9 mouse cellular contexts compared by ENCODE assay signal in genomic region chr10:80931695-80932094, GRCm38 (mm10). TPM values are rescaled to one million over a fixed set of nuclear protein-coding genes. Genes with fewer than 3 reads are reported as not detected.
DNase-seq lines count a peak whose midpoint lies in the region; ATAC-seq and TF ChIP-seq lines count a peak whose summit lies in the region.
"Had no signal": no experiment of that assay in that cellular context is flagged by ENCODE, and none has a peak within 500 bp of the region (broad histone marks: within the 10 kb centered on the region; RNA-seq: fewer than 3 reads in every experiment).

No protein-coding gene starts in this region.

- 0 out of 2 replicates have a peak, but pooled peaks cover 2% of the 10 kb centered on the region for H3K36me3 ChIP-seq in spleen, adult 2 months (ENCODE audit: control insufficient read depth, insufficient read depth, low read length)
- no peaks in the 10 kb centered on the region for H3K36me3 ChIP-seq in limb, embryonic 10.5 days
- H3K36me3 ChIP-seq in stomach, embryonic 14.5 days (ENCODE audit: control insufficient read depth, insufficient read depth, low read length), result no peaks in the 10 kb centered on the region

- no peak for TF ChIP-seq CTCF in spleen, adult 2 months (IDR thresholded peaks at IDR 0.05; ENCODE audit: extremely low read depth, insufficient read depth, insufficient read length, insufficient replicate concordance)

- TF ChIP-seq POLR2A in spleen, adult 2 months (IDR thresholded peaks at IDR 0.05; ENCODE audit: low read depth, low read length), result no peak

- H3K9me3 ChIP-seq in limb, embryonic 10.5 days (replicated peaks), result no peaks in the 10 kb centered on the region
- H3K9me3 ChIP-seq in stomach, embryonic 14.5 days (ENCODE audit: control insufficient read depth, low read depth, low read length), result no peaks in the 10 kb centered on the region

- H3K4me2 ChIP-seq in stomach, embryonic 14.5 days (replicated peaks; ENCODE audit: low read depth, low read length), result peak overlapping the region; percentile 94

- H3K9ac ChIP-seq in stomach, embryonic 14.5 days (replicated peaks; ENCODE audit: low read depth, low read length), result no peak overlapping the region; the same call in 1 of the 2 replicates

- WGBS in spleen, adult 2 months, result 18% methylated on average over 26 of the region's 26 CpGs
- under 1% methylated on average over 26 of the region's 26 CpGs for whole genome bisulfite sequencing in limb, embryonic 10.5 days
- 6% methylated on average over 26 of the region's 26 CpGs for WGBS in stomach, embryonic 14.5 days

- H3K4me1 ChIP-seq in spleen, adult 2 months (ENCODE audit: control insufficient read depth, insufficient read depth, insufficient read length), result peaks cover 36% of the 10 kb centered on the region
- H3K4me1 ChIP-seq in limb, embryonic 10.5 days, result peaks cover 83% of the 10 kb centered on the region
- peaks cover 55% of the 10 kb centered on the region for H3K4me1 ChIP-seq in stomach, embryonic 14.5 days (ENCODE audit: control insufficient read depth, insufficient read depth, low read length)

- DNase-seq in cerebellum, postnatal 25 days, result peak; percentile 34 to 58
- no peak for DNase-seq in cerebellum, adult 8-10 months
- no peak for DNase-seq in spleen, adult 2 months (ENCODE audit: low read depth in 1 of 2, low spot score in 2 of 2)
- no peak for DNase-seq in spleen, adult 12 weeks (ENCODE audit: low spot score)
- peak; percentile 50 for DNase-seq in limb, embryonic 10.5 days (ENCODE audit: low spot score)
- DNase-seq in right cerebral cortex, postnatal 36 days (ENCODE audit: low spot score in 2 of 2), result no peak
- no peak for DNase-seq in layer of hippocampus, postnatal 25 days (ENCODE audit: extremely low spot score in 1 of 2, low spot score in 1 of 2)

- no peak for ATAC-seq in stomach, embryonic 14.5 days (ENCODE audit: insufficient number of reproducible peaks, insufficient read depth, low FRiP score, low read depth)
- ATAC-seq: Patski had no signal

- 0 out of 2 replicates have a peak overlapping the region, but pooled peaks have one; percentile 11 for H3K4me3 ChIP-seq in spleen, adult 2 months (ENCODE audit: extremely low read depth, insufficient read depth, insufficient read length)
- peak overlapping the region; percentile 62 for H3K4me3 ChIP-seq in limb, embryonic 10.5 days
- H3K4me3 ChIP-seq in stomach, embryonic 14.5 days (ENCODE audit: low read depth, low read length), result peak overlapping the region; percentile 29

- no peak overlapping the region for H3K27ac ChIP-seq in spleen, adult 2 months (ENCODE audit: insufficient read depth, low read length)
- no peak overlapping the region for H3K27ac ChIP-seq in limb, embryonic 10.5 days
- H3K27ac ChIP-seq in stomach, embryonic 14.5 days (ENCODE audit: low read length), result no peak overlapping the region

- H3K27me3 ChIP-seq in spleen, adult 2 months (ENCODE audit: control insufficient read depth, insufficient read depth, low read length), result no peaks in the 10 kb centered on the region
- peaks cover 67% of the 10 kb centered on the region for H3K27me3 ChIP-seq in limb, embryonic 10.5 days (ENCODE audit: low read depth, poor library complexity, severe bottlenecking)
- peaks cover 8% of the 10 kb centered on the region; the same call in 1 of the 2 replicates for H3K27me3 ChIP-seq in stomach, embryonic 14.5 days (ENCODE audit: control insufficient read depth, insufficient read depth, low read length)
- H3K27me3 ChIP-seq: Patski had no signal

RNA-seq across cellular contexts. Expression of gene Gadd45b, which starts 1.8 kb away (rescaled TPM):
- 35.7 and 46.8 TPM in 2 replicates for polyA plus RNA-seq in spleen, adult 2 months (2012; rRNA removed)
- 4.5 and 9.8 TPM in 2 replicates for polyA plus RNA-seq in limb, embryonic 10.5 days (2016; fragmentation: Nextera tagmentation; extraction: Ambion mirVana)
- polyA plus RNA-seq in stomach, embryonic 14.5 days (2014; fragmentation: Nextera tagmentation; extraction: Ambion mirVana), result 16.1 and 20.7 TPM in 2 replicates
- 10 to 100 TPM; 15.0 to 16.7 TPM for total RNA-seq in layer of hippocampus, postnatal 25 days (2021)

RNA-seq across cellular contexts. Expression of gene Lmnb2, which starts 13.7 kb away (rescaled TPM):
- polyA plus RNA-seq in spleen, adult 2 months (2012; rRNA removed), result 11.0 and 13.2 TPM in 2 replicates
- 85.0 and 85.4 TPM in 2 replicates for polyA plus RNA-seq in limb, embryonic 10.5 days (2016; fragmentation: Nextera tagmentation; extraction: Ambion mirVana)
- polyA plus RNA-seq in stomach, embryonic 14.5 days (2014; fragmentation: Nextera tagmentation; extraction: Ambion mirVana), result 12.1 and 14.6 TPM in 2 replicates
- total RNA-seq in layer of hippocampus, postnatal 25 days (2021), result 10 to 100 TPM; 17.5 to 19.6 TPM

RNA-seq across cellular contexts. Expression of gene Timm13, which starts 30.9 kb away (rescaled TPM):
- 123 and 133 TPM in 2 replicates for polyA plus RNA-seq in spleen, adult 2 months (2012; rRNA removed)
- 342 and 401 TPM in 2 replicates for polyA plus RNA-seq in limb, embryonic 10.5 days (2016; fragmentation: Nextera tagmentation; extraction: Ambion mirVana)
- polyA plus RNA-seq in stomach, embryonic 14.5 days (2014; fragmentation: Nextera tagmentation; extraction: Ambion mirVana), result 340 and 345 TPM in 2 replicates
- 100 to 1,000 TPM; 145 to 167 TPM for total RNA-seq in layer of hippocampus, postnatal 25 days (2021)

Comparison
In these comparisons a context has a peak if more than half of its experiments do, and no peak if none do; other contexts are left out.
1. DNase-seq: peak in cerebellum, postnatal 25 days (2 of 2) and limb, embryonic 10.5 days (single experiment); none in cerebellum, adult 8-10 months (single experiment), spleen, adult 2 months (0 of 2), spleen, adult 12 weeks (single experiment), right cerebral cortex, postnatal 36 days (0 of 2) and layer of hippocampus, postnatal 25 days (0 of 2).
2. H3K4me3 ChIP-seq: peak in every context shown above with its lines; median percentile 62 in limb, embryonic 10.5 days; 29 in stomach, embryonic 14.5 days; 11 in spleen, adult 2 months.